Mouse (Mus musculus): ENCODE results near the gene Dnph1. TPM values are rescaled to one million over a fixed set of nuclear protein-coding genes. Genes with fewer than 3 reads are reported as not detected.
"Not testable (repeated sequence)": the region's sequence is repeated elsewhere in the genome, so short reads cannot be mapped to it uniquely, and the experiment has no call there.

Gene Dnph1
- polyA plus RNA-seq, 1 experiment from 2014 or later, result 51.2 TPM

GRCm38 (mm10) chr17:46476601-46477000, 19.9 kb upstream of the Dnph1 start:
- Histone ChIP-seq H3K27me3 (no peaks in the 10 kb centered on the region), H3K4me1 (no peaks in the 10 kb centered on the region), H3K4me2 (no peak overlapping the region), H3K9ac (no peak overlapping the region), H3K36me3 (ENCODE audit: poor library complexity, severe bottlenecking) (peaks cover 83% of the 10 kb centered on the region), H3K27ac (no peak overlapping the region), H3K9me3 (replicated peaks) (no peaks in the 10 kb centered on the region), H3K4me3 (no peak overlapping the region)
- WGBS, result 94% methylated on average over 8 of the region's 8 CpGs
- ATAC-seq, result no peak

- H3K9ac ChIP-seq, result no peak overlapping the region
- H3K4me3 ChIP-seq, result no peak overlapping the region
- no peaks in the 10 kb centered on the region for H3K9me3 ChIP-seq (replicated peaks)
- no peaks in the 10 kb centered on the region for H3K27me3 ChIP-seq
- 89% methylated on average over 15 of the region's 15 CpGs for whole genome bisulfite sequencing
- H3K36me3 ChIP-seq (ENCODE audit: poor library complexity, severe bottlenecking), result peaks cover 82% of the 10 kb centered on the region
- no peaks in the 10 kb centered on the region for H3K4me1 ChIP-seq
- no peak for ATAC-seq
- H3K27ac ChIP-seq, result no peak overlapping the region
- no peak overlapping the region for H3K4me2 ChIP-seq
Observed at GRCm38 (mm10) chr17:46477286-46477685, 19.2 kb upstream of the Dnph1 start.

- H3K4me1 ChIP-seq, result peaks cover 49% of the 10 kb centered on the region
- H3K9me3 ChIP-seq (replicated peaks), result no peaks in the 10 kb centered on the region
- H3K9ac ChIP-seq, result peak overlapping the region; percentile 65
- 3% methylated on average over 16 of the region's 16 CpGs for WGBS
- peak; percentile 47 for ATAC-seq
- peaks cover 17% of the 10 kb centered on the region; the same call in 1 of the 2 replicates for H3K27me3 ChIP-seq
- H3K4me2 ChIP-seq, result peak overlapping the region; percentile 79
- peak overlapping the region; percentile 35; the same call in 1 of the 2 replicates for H3K27ac ChIP-seq
- H3K36me3 ChIP-seq (ENCODE audit: poor library complexity, severe bottlenecking), result peaks cover 26% of the 10 kb centered on the region
- peak overlapping the region; percentile 41 for H3K4me3 ChIP-seq
Observed at GRCm38 (mm10) chr17:46483561-46484001, 12.9 kb upstream of the Dnph1 start.

- Histone ChIP-seq H3K36me3 (ENCODE audit: poor library complexity, severe bottlenecking) (peaks cover 21% of the 10 kb centered on the region), H3K9me3 (replicated peaks) (no peaks in the 10 kb centered on the region), H3K27ac (peak overlapping the region; percentile 35; the same call in 1 of the 2 replicates), H3K4me1 (peaks cover 49% of the 10 kb centered on the region), H3K9ac (peak overlapping the region; percentile 65), H3K27me3 (peaks cover 17% of the 10 kb centered on the region; the same call in 1 of the 2 replicates), H3K4me3 (peak overlapping the region; percentile 41), H3K4me2 (peak overlapping the region; percentile 79)
- 0 out of 2 replicates have a peak, but pooled peaks have one; percentile 6 for ATAC-seq
- WGBS, result 2% methylated on average over 13 of the region's 13 CpGs
Observed at GRCm38 (mm10) chr17:46484021-46484431, 12.5 kb upstream of the Dnph1 start.

GRCm38 (mm10) chr17:46484461-46484875, 12.0 kb upstream of the Dnph1 start:
- Histone ChIP-seq H3K27me3 (peaks cover 17% of the 10 kb centered on the region; the same call in 1 of the 2 replicates), H3K4me3 (peak overlapping the region; percentile 41), H3K4me2 (peak overlapping the region; percentile 79), H3K9me3 (replicated peaks) (no peaks in the 10 kb centered on the region), H3K9ac (peak overlapping the region; percentile 65), H3K27ac (no peak overlapping the region), H3K4me1 (peaks cover 49% of the 10 kb centered on the region), H3K36me3 (ENCODE audit: poor library complexity, severe bottlenecking) (peaks cover 17% of the 10 kb centered on the region)
- WGBS, result 4% methylated on average over 6 of the region's 6 CpGs
- no peak for ATAC-seq

- peaks cover 2% of the 10 kb centered on the region; the same call in 1 of the 2 replicates for H3K36me3 ChIP-seq (ENCODE audit: poor library complexity, severe bottlenecking)
- H3K27me3 ChIP-seq, result peaks cover 17% of the 10 kb centered on the region; the same call in 1 of the 2 replicates
- H3K4me1 ChIP-seq, result peaks cover 49% of the 10 kb centered on the region
- WGBS, result 2% methylated on average over 20 of the region's 22 CpGs
- H3K9ac ChIP-seq, result peak overlapping the region; percentile 91
- H3K4me3 ChIP-seq, result peak overlapping the region; percentile 79
- no peaks in the 10 kb centered on the region for H3K9me3 ChIP-seq (replicated peaks)
- peak; percentile 58 for ATAC-seq
- H3K27ac ChIP-seq, result peak overlapping the region; percentile 31; the same call in 1 of the 2 replicates
- peak overlapping the region; percentile 85 for H3K4me2 ChIP-seq
Observed at GRCm38 (mm10) chr17:46486995-46487394, 9.5 kb upstream of the Dnph1 start.

- peak; percentile 79 for ATAC-seq
- peaks cover 17% of the 10 kb centered on the region; the same call in 1 of the 2 replicates for H3K27me3 ChIP-seq
- peak within 1 kb of the TSS; percentile 79 for H3K4me3 ChIP-seq
- 0% methylated on average over 3 of the region's 49 CpGs for WGBS
- peaks cover 49% of the 10 kb centered on the region for H3K4me1 ChIP-seq
- peak within 1 kb of the TSS; percentile 91 for H3K9ac ChIP-seq
- H3K9me3 ChIP-seq (replicated peaks), result no peaks in the 10 kb centered on the region
- peak within 1 kb of the TSS; percentile 85 for H3K4me2 ChIP-seq
- no peaks in the 10 kb centered on the region for H3K36me3 ChIP-seq (ENCODE audit: poor library complexity, severe bottlenecking)
- peak within 1 kb of the TSS; percentile 31; the same call in 1 of the 2 replicates for H3K27ac ChIP-seq
Observed at GRCm38 (mm10) chr17:46487431-46487830, 9.1 kb upstream of the Dnph1 start, which contains the start of gene Ttbk1. Ttbk1 (minus strand) TSS chr17:46487675.

GRCm38 (mm10) chr17:46495486-46495885, 1.0 kb upstream of the Dnph1 start:
- Histone ChIP-seq H3K9ac (no peak overlapping the region), H3K4me3 (no peak overlapping the region), H3K4me2 (no peak overlapping the region), H3K27ac (no peak overlapping the region), H3K36me3 (ENCODE audit: poor library complexity, severe bottlenecking) (peaks cover 16% of the 10 kb centered on the region), H3K4me1 (peaks cover 15% of the 10 kb centered on the region), H3K9me3 (replicated peaks) (no peaks in the 10 kb centered on the region), H3K27me3 (peaks cover 7% of the 10 kb centered on the region)
- 85% methylated on average over 5 of the region's 5 CpGs for WGBS
- no peak for ATAC-seq

GRCm38 (mm10) chr17:46496081-46496480, 430 bp upstream of the Dnph1 start:
- H3K27me3 ChIP-seq; H3K4me3 ChIP-seq; H3K9me3 ChIP-seq (replicated peaks); H3K9ac ChIP-seq; ATAC-seq; H3K4me2 ChIP-seq; H3K27ac ChIP-seq: not testable (repeated sequence)
- H3K36me3 ChIP-seq (ENCODE audit: poor library complexity, severe bottlenecking), result peaks cover 21% of the 10 kb centered on the region
- peaks cover 15% of the 10 kb centered on the region for H3K4me1 ChIP-seq

GRCm38 (mm10) chr17:46497956-46498355, 1.4 kb downstream of the Dnph1 start:
- Histone ChIP-seq H3K4me3 (no peak overlapping the region), H3K27ac (no peak overlapping the region), H3K36me3 (ENCODE audit: poor library complexity, severe bottlenecking) (peaks cover 28% of the 10 kb centered on the region), H3K27me3 (peaks cover 7% of the 10 kb centered on the region), H3K9me3 (replicated peaks) (no peaks in the 10 kb centered on the region), H3K4me2 (no peak overlapping the region), H3K9ac (no peak overlapping the region), H3K4me1 (peaks cover 15% of the 10 kb centered on the region)
- ATAC-seq, result no peak
- 62% methylated on average over 8 of the region's 8 CpGs for WGBS

GRCm38 (mm10) chr17:46502775-46503174, 6.3 kb downstream of the Dnph1 start:
- Histone ChIP-seq H3K4me3 (no peak overlapping the region), H3K27me3 (no peaks in the 10 kb centered on the region), H3K4me1 (peaks cover 5% of the 10 kb centered on the region; the same call in 1 of the 2 replicates), H3K36me3 (ENCODE audit: poor library complexity, severe bottlenecking) (peaks cover 28% of the 10 kb centered on the region), H3K9me3 (replicated peaks) (no peaks in the 10 kb centered on the region), H3K9ac (no peak overlapping the region), H3K4me2 (no peak overlapping the region), H3K27ac (no peak overlapping the region)
- no peak for ATAC-seq
- WGBS, result 93% methylated on average over 2 of the region's 2 CpGs

- 83% methylated on average over 14 of the region's 14 CpGs for WGBS
- H3K9ac ChIP-seq, result no peak overlapping the region
- no peak overlapping the region for H3K4me2 ChIP-seq
- H3K4me1 ChIP-seq, result no peaks in the 10 kb centered on the region
- no peaks in the 10 kb centered on the region for H3K27me3 ChIP-seq
- H3K36me3 ChIP-seq (ENCODE audit: poor library complexity, severe bottlenecking), result peaks cover 31% of the 10 kb centered on the region
- no peak for ATAC-seq
- H3K4me3 ChIP-seq, result no peak overlapping the region
- H3K27ac ChIP-seq, result no peak overlapping the region
- H3K9me3 ChIP-seq (replicated peaks), result no peaks in the 10 kb centered on the region
Observed at GRCm38 (mm10) chr17:46503847-46504638, 7.5 kb downstream of the Dnph1 start.

Measured in forebrain, embryonic 13.5 days (tissue).